Mouse (Mus musculus) right cerebral cortex, postnatal 25 days (tissue): ENCODE data around the gene Vps13a.
"Not testable (repeated sequence)": the region's sequence is repeated elsewhere in the genome, so short reads cannot be mapped to it uniquely, and the experiment has no call there.

Experiments used
- DNase-seq: peaks from one replicate; pipeline ENCODE4 v3.0.0; 2022

Gene Vps13a

GRCm38 (mm10) chr19:16757439-16757838 is 23.3 kb downstream of the Vps13a start:
- DNase-seq = not testable (repeated sequence)

GRCm38 (mm10) chr19:16755854-16756253 is 24.9 kb downstream of the Vps13a start:
- no peak for DNase-seq

GRCm38 (mm10) chr19:16755226-16755625 is 25.5 kb downstream of the Vps13a start:
- no peak for DNase-seq

GRCm38 (mm10) chr19:16753151-16753550 is 27.6 kb downstream of the Vps13a start:
- no peak for DNase-seq

- DNase-seq = no peak
Observed at GRCm38 (mm10) chr19:16736854-16737253, 43.9 kb downstream of the Vps13a start.

- DNase-seq = no peak
Observed at GRCm38 (mm10) chr19:16728729-16729128, 52.0 kb downstream of the Vps13a start.

- DNase-seq = no peak
Observed at GRCm38 (mm10) chr19:16715249-16715648, 65.5 kb downstream of the Vps13a start.

GRCm38 (mm10) chr19:16701790-16702189 is 78.9 kb downstream of the Vps13a start:
- no peak for DNase-seq

- DNase-seq = no peak
Observed at GRCm38 (mm10) chr19:16684922-16685321, 95.8 kb downstream of the Vps13a start.

- no peak for DNase-seq
Observed at GRCm38 (mm10) chr19:16684210-16684609, 96.5 kb downstream of the Vps13a start.

GRCm38 (mm10) chr19:16625610-16626395 is 154.9 kb downstream of the Vps13a start:
- no peak for DNase-seq

- DNase-seq = no peak
Observed at GRCm38 (mm10) chr19:16624994-16625393, 155.7 kb downstream of the Vps13a start.

- DNase-seq = no peak
Observed at GRCm38 (mm10) chr19:16623154-16623553, 157.6 kb downstream of the Vps13a start.

GRCm38 (mm10) chr19:16607634-16608033 is 173.1 kb downstream of the Vps13a start:
- DNase-seq = no peak

GRCm38 (mm10) chr19:16602026-16602425 is 178.7 kb downstream of the Vps13a start:
- DNase-seq = no peak

- DNase-seq = peak; percentile 54
Observed at GRCm38 (mm10) chr19:16599298-16599970, 181.3 kb downstream of the Vps13a start.

- no peak for DNase-seq
Observed at GRCm38 (mm10) chr19:16598653-16599297, 182.0 kb downstream of the Vps13a start.

- no peak for DNase-seq
Observed at GRCm38 (mm10) chr19:16597216-16597615, 183.5 kb downstream of the Vps13a start.

- DNase-seq = no peak
Observed at GRCm38 (mm10) chr19:16593975-16594317, 186.8 kb downstream of the Vps13a start.

GRCm38 (mm10) chr19:16593256-16593974 is 187.3 kb downstream of the Vps13a start:
- DNase-seq = no peak

GRCm38 (mm10) chr19:16585379-16585778 is 195.4 kb downstream of the Vps13a start:
- no peak for DNase-seq

GRCm38 (mm10) chr19:16584546-16584945 is 196.2 kb downstream of the Vps13a start:
- no peak for DNase-seq

- DNase-seq = no peak
Observed at GRCm38 (mm10) chr19:16580501-16580900, 200.2 kb downstream of the Vps13a start.
